Mouse (Mus musculus): Measurements from ENCODE around the gene Calhm3. TPM values are rescaled to one million over a fixed set of nuclear protein-coding genes. Genes with fewer than 3 reads are reported as not detected.

Calhm3 gene
- polyA plus RNA-seq, 1 experiment from 2014 or later = not detected

DNA sequence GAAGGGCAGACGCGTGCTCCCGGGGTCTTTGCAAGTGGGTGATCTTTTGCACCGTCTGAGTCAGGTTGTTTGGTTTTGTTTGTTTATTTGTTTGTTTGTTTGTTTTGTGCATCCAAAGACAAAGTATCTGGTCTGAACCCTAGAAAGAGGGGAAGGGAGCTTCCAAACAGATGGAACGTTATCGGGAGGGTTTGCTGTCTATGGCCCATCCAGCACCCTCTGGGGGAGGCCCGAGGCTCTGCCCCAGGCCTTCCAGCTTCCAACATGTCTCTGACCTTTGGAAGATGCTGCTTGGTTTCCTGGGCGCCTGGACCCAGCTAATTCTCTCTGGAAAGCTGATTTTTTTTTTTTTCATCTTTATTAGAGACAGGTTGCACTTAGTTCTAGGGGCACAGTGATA is 22.4 kb upstream of the Calhm3 start:
- H3K4me2 ChIP-seq (replicated peaks) = peak overlapping the region; percentile 99
- peaks cover 35% of the 10 kb centered on the region for H3K27me3 ChIP-seq (replicated peaks)
- H3K4me3 ChIP-seq = no peak overlapping the region
- peaks cover 9% of the 10 kb centered on the region; the same call in 1 of the 2 replicates for H3K9me3 ChIP-seq
- peaks cover 16% of the 10 kb centered on the region for H3K4me1 ChIP-seq
- 0 out of 2 replicates have a peak overlapping the region, but pooled peaks have one; percentile 70 for H3K9ac ChIP-seq
- no peak overlapping the region for H3K27ac ChIP-seq
- WGBS = 19% methylated on average over 8 of the region's 8 CpGs
- ATAC-seq (ENCODE audit: low FRiP score, low read depth) = no peak
- no peaks in the 10 kb centered on the region for H3K36me3 ChIP-seq

DNA sequence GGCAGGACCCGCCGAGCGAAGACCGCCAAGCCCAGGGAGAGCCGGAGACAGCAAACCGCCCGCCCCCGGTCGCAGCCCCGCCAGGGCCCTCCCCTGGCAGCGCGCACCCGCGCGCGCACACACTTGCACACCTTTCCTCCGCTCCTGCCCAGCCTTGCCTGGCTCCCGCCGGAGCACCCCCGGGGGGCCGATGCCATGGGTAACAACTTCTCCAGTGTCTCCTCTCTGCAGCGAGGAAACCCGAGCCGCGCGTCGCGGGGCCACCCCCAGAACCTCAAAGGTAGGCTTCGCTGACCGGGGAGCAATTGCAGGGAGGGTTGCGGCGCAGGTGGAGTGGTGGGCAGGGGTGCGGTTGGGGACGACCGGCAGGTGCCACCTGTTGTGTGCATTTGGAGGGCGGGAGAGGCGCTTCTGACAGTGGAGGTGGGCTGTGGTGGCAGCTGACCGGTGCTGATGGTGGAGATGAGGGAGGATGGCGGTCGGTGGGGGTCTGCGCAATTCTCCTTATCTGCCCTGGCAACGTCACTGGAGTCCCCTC is 21.8 kb upstream of the Calhm3 start:
- Histone ChIP-seq H3K27ac (no peak overlapping the region), H3K4me2 (replicated peaks) (peak overlapping the region; percentile 99), H3K27me3 (replicated peaks) (peaks cover 35% of the 10 kb centered on the region), H3K9ac (peak overlapping the region; percentile 70), H3K4me3 (peak overlapping the region; percentile 64), H3K9me3 (peaks cover 9% of the 10 kb centered on the region; the same call in 1 of the 2 replicates), H3K36me3 (no peaks in the 10 kb centered on the region), H3K4me1 (peaks cover 16% of the 10 kb centered on the region)
- under 1% methylated on average over 38 of the region's 42 CpGs for WGBS
- ATAC-seq (ENCODE audit: low FRiP score, low read depth) = no peak; the same call in 1 of the 2 replicates

GRCm38 (mm10) chr19:47178431-47179271 is 21.1 kb upstream of the Calhm3 start, which contains the start of gene Neurl1a:
TSS of gene Neurl1a (plus strand) at chr19:47178820.
- Histone ChIP-seq H3K4me2 (replicated peaks) (peak within 1 kb of the TSS; percentile 99), H3K27ac (no peak within 1 kb of the TSS), H3K4me1 (peaks cover 16% of the 10 kb centered on the region), H3K4me3 (peak within 1 kb of the TSS; percentile 64), H3K9me3 (peaks cover 9% of the 10 kb centered on the region; the same call in 1 of the 2 replicates), H3K27me3 (replicated peaks) (peaks cover 35% of the 10 kb centered on the region), H3K9ac (peak within 1 kb of the TSS; percentile 70), H3K36me3 (no peaks in the 10 kb centered on the region)
- WGBS = under 1% methylated on average over 95 of the region's 98 CpGs
- ATAC-seq (ENCODE audit: low FRiP score, low read depth) = peak; percentile 56; the same call in 1 of the 2 replicates

DNA sequence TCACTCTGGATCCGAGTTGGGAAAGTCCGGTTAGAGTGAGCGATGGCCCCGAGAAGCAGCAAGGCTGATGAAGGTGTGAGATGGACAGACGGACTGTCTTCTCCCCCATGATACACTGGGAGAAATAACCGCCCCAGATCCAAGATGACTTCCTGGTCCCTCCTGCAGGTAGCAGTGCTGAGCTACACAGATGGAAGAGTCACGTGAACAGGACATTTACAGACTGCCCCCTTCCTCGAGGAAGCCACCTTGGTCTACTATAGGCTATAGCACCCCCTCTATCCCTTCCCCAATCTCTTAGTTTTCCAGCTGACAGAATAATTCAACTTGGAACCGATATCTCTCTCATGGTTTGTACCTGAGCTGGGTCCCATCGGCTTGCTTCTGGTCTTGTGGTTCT is 20.4 kb upstream of the Calhm3 start:
- 0 out of 2 replicates have a peak, but pooled peaks have one; percentile 21 for ATAC-seq (ENCODE audit: low FRiP score, low read depth)
- 17% methylated on average over 10 of the region's 10 CpGs for WGBS
- H3K4me3 ChIP-seq = no peak overlapping the region
- H3K27me3 ChIP-seq (replicated peaks) = peaks cover 35% of the 10 kb centered on the region
- no peak overlapping the region for H3K27ac ChIP-seq
- H3K36me3 ChIP-seq = no peaks in the 10 kb centered on the region
- H3K9ac ChIP-seq = no peak overlapping the region
- peaks cover 16% of the 10 kb centered on the region for H3K4me1 ChIP-seq
- H3K9me3 ChIP-seq = peaks cover 9% of the 10 kb centered on the region; the same call in 1 of the 2 replicates
- H3K4me2 ChIP-seq (replicated peaks) = peak overlapping the region; percentile 99

GRCm38 (mm10) chr19:47176916-47177505 is 19.4 kb upstream of the Calhm3 start:
- no peak for ATAC-seq (ENCODE audit: low FRiP score, low read depth)
- Histone ChIP-seq H3K9ac (no peak overlapping the region), H3K4me1 (peaks cover 16% of the 10 kb centered on the region), H3K27ac (no peak overlapping the region), H3K36me3 (no peaks in the 10 kb centered on the region), H3K4me2 (replicated peaks) (no peak overlapping the region), H3K9me3 (peaks cover 6% of the 10 kb centered on the region; the same call in 1 of the 2 replicates), H3K27me3 (replicated peaks) (peaks cover 35% of the 10 kb centered on the region), H3K4me3 (no peak overlapping the region)
- 70% methylated on average over 2 of the region's 2 CpGs for WGBS

DNA sequence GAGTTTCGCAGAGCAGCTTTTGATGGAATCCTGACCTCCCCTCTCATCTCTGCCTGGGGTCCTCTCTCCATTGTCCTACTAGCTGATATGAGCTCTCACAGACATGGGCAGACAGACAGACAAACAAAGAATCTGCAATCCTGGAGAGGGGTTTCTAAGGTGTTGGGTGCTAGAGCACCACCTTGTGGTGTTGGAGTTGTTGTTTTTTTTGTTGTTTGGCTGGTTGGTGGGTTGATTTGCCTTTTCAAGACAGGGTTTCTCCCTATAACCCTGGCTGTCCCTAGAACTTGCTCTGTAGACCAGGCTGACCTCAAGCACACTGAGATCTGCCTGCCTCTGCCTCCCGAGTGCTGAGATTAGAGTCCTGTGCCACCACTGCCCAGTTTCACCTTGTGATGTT is 17.9 kb upstream of the Calhm3 start:
- 74% methylated on average over 2 of the region's 2 CpGs for WGBS
- Histone ChIP-seq H3K4me2 (replicated peaks) (no peak overlapping the region), H3K4me1 (peaks cover 16% of the 10 kb centered on the region), H3K27me3 (replicated peaks) (peaks cover 27% of the 10 kb centered on the region), H3K4me3 (no peak overlapping the region), H3K27ac (no peak overlapping the region), H3K9me3 (no peaks in the 10 kb centered on the region), H3K36me3 (no peaks in the 10 kb centered on the region), H3K9ac (no peak overlapping the region)
- no peak for ATAC-seq (ENCODE audit: low FRiP score, low read depth)

- Histone ChIP-seq H3K9me3 (no peaks in the 10 kb centered on the region), H3K36me3 (no peaks in the 10 kb centered on the region), H3K9ac (no peak overlapping the region), H3K4me3 (no peak overlapping the region), H3K27me3 (replicated peaks) (peaks cover 18% of the 10 kb centered on the region), H3K4me1 (peaks cover 11% of the 10 kb centered on the region), H3K27ac (no peak overlapping the region), H3K4me2 (replicated peaks) (no peak overlapping the region)
- no peak for ATAC-seq (ENCODE audit: low FRiP score, low read depth)
- 57% methylated on average over 3 of the region's 3 CpGs for WGBS
These were observed 17.0 kb upstream of the Calhm3 start for GRCm38 (mm10) chr19:47174515-47174914.

DNA sequence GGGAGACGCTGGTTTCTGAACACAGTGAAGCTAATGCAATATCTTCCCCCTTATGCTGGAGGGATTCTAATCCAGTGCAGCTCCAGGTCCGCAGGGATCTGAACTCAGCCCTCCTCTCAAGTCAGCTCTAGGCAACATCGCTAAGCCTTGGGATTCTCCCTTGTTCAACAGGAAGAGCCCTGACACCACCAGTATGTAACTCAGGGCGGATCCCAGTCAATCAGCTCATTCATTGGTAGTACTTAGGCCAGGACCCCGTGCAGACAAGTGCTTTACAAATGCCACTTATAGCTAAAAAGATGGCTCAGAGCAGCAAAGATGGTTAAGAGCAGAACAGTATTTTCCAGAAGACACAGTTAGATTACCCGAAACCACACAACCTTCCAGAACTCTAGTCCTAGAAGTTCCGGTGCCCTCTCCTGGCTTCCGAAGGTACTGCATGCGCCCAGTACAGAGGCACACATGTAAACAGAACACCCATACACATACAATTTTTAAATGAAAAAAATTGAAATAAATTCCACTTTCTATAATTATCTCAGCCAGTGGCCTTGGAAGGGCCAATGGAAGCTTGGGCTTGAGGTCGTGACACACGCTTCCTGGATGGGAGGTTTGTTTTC is 11.3 kb upstream of the Calhm3 start:
- Histone ChIP-seq H3K4me2 (replicated peaks) (peak overlapping the region; percentile 34), H3K27me3 (replicated peaks) (0 out of 2 replicates have a peak, but pooled peaks cover 3% of the 10 kb centered on the region), H3K4me1 (no peaks in the 10 kb centered on the region), H3K9ac (no peak overlapping the region), H3K36me3 (no peaks in the 10 kb centered on the region), H3K9me3 (no peaks in the 10 kb centered on the region), H3K27ac (no peak overlapping the region), H3K4me3 (no peak overlapping the region)
- ATAC-seq (ENCODE audit: low FRiP score, low read depth) = no peak
- 30% methylated on average over 11 of the region's 11 CpGs for WGBS

- peak; percentile 4; the same call in 1 of the 2 replicates for ATAC-seq (ENCODE audit: low FRiP score, low read depth)
- H3K4me1 ChIP-seq = no peaks in the 10 kb centered on the region
These were observed 10.7 kb upstream of the Calhm3 start for GRCm38 (mm10) chr19:47168223-47168622.

DNA sequence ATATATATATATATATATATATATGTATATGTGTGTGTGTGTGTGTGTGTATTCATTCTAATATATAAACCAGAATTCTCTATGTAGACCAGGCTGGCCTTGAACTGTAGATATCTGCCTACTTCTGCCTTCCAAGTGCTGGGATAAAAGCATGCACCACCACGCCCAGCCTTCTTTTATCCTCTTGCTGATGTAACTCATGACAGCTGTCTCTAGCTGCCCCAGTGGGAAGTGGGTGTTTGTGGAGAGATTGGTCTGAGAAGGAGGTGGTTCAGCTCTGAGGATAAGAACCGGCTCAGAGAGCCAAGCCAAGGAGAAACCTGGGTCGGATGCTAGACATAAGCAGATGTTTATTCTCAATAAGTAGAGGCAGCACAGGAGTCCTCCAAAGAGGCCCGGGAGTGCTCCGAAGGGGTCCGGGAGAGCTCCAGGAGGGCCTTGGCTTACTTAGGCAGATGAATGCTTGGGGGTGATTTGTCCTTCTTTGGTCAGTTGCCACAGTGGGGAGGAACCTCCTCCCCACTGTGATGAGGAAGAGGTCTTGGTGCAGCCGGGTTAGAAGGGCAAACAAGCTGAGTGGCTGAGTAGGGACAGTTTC is 10.2 kb upstream of the Calhm3 start:
- Histone ChIP-seq H3K36me3 (no peaks in the 10 kb centered on the region), H3K4me2 (replicated peaks) (peak overlapping the region; percentile 34; the same call in 1 of the 2 replicates), H3K4me1 (no peaks in the 10 kb centered on the region), H3K4me3 (no peak overlapping the region), H3K9me3 (no peaks in the 10 kb centered on the region), H3K9ac (no peak overlapping the region), H3K27ac (no peak overlapping the region), H3K27me3 (replicated peaks) (0 out of 2 replicates have a peak, but pooled peaks cover 3% of the 10 kb centered on the region)
- ATAC-seq (ENCODE audit: low FRiP score, low read depth) = no peak
- 73% methylated on average over 7 of the region's 7 CpGs for WGBS

More at GRCm38 (mm10) chr19:47168223-47168622, 10.7 kb upstream of the Calhm3 start:
- no peak overlapping the region for H3K27ac ChIP-seq
- no peaks in the 10 kb centered on the region for H3K36me3 ChIP-seq
- H3K4me2 ChIP-seq (replicated peaks) = peak overlapping the region; percentile 34
- H3K9me3 ChIP-seq = no peaks in the 10 kb centered on the region
- H3K9ac ChIP-seq = no peak overlapping the region
- 0 out of 2 replicates have a peak, but pooled peaks cover 3% of the 10 kb centered on the region for H3K27me3 ChIP-seq (replicated peaks)
- no peak overlapping the region for H3K4me3 ChIP-seq
- 14% methylated on average over 13 of the region's 13 CpGs for WGBS

DNA sequence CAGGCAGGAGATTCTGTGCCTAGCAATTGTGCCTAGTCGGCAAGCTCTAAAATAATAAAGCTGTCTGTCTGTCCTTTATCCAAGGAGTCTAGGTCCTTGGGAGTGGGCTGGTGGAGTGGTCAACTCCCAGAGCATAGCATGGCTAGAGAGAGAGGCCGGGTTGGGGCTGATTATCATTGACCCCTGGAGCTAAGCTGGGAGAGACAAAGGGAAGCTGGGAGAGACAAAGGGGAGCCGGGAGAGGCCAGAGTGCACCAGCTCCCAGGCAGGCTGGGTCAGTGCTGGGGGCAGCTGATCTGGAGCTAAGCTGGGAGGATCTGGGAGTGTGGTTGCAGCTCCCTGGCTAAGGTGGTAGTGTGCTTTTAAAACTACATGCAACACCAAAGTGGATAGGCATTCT is 9.2 kb upstream of the Calhm3 start:
- no peak for ATAC-seq (ENCODE audit: low FRiP score, low read depth)
- Histone ChIP-seq H3K4me3 (no peak overlapping the region), H3K27me3 (replicated peaks) (0 out of 2 replicates have a peak, but pooled peaks cover 3% of the 10 kb centered on the region), H3K27ac (no peak overlapping the region), H3K9me3 (no peaks in the 10 kb centered on the region), H3K9ac (no peak overlapping the region), H3K4me1 (no peaks in the 10 kb centered on the region), H3K36me3 (no peaks in the 10 kb centered on the region), H3K4me2 (replicated peaks) (no peak overlapping the region)
- 15% methylated on average over 3 of the region's 3 CpGs for WGBS

All from neural tube, embryonic 12.5 days (tissue).